Mouse (Mus musculus) neural tube, embryonic 11.5 days (tissue): Measurements from ENCODE around the gene St3gal4. TPM values are rescaled to one million over a fixed set of nuclear protein-coding genes. Genes with fewer than 3 reads are reported as not detected.
"Not testable (repeated sequence)": the region's sequence is repeated elsewhere in the genome, so short reads cannot be mapped to it uniquely, and the experiment has no call there.

Experiments used
- ATAC-seq: fragments of 200-750 bp; cut with Nextera tagmentation; 2 replicates; pipeline ENCODE4 v1.8.0; 2017; ENCODE audit warnings: moderate number of reproducible peaks, mild to moderate bottlenecking, moderate TSS enrichment, moderate library complexity; ENCODE audit not compliant: insufficient read depth, low FRiP score, low TSS enrichment
- DNase-seq: peaks from one replicate; pipeline ENCODE4 v3.0.0-alpha.2; 2015; ENCODE audit warnings: low spot score
- H3K27ac ChIP-seq: fragments of 300-500 bp; sonication (generic); 2 replicates; pipeline ENCODE4 v1.5.1; 2014; ENCODE audit warnings: low read depth, mild to moderate bottlenecking, low read length
- H3K27me3 ChIP-seq: fragments of 300-500 bp; sonication (generic); 2 replicates; pipeline ENCODE4 v1.6.1; 2014; ENCODE audit warnings: mild to moderate bottlenecking, low read length, mixed read lengths; ENCODE audit not compliant: control insufficient read depth, insufficient read depth
- H3K36me3 ChIP-seq: fragments of 300-500 bp; sonication (generic); 2 replicates; pipeline ENCODE4 v1.6.1; 2014; ENCODE audit warnings: mild to moderate bottlenecking, low read length, moderate library complexity, mixed read lengths; ENCODE audit not compliant: control insufficient read depth, insufficient read depth
- H3K4me1 ChIP-seq: fragments of 300-500 bp; sonication (generic); 2 replicates; pipeline ENCODE4 v1.6.1; 2014; ENCODE audit warnings: low read length, mixed read lengths; ENCODE audit not compliant: control insufficient read depth, insufficient read depth
- H3K4me2 ChIP-seq: fragments of 300-500 bp; sonication (generic); 2 replicates; pipeline ENCODE4 v1.6.1; 2014; ENCODE audit warnings: low read depth, mild to moderate bottlenecking, moderate library complexity
- H3K4me3 ChIP-seq: fragments of 300-500 bp; sonication (generic); 2 replicates; pipeline ENCODE4 v1.5.1; 2014; ENCODE audit warnings: low read depth, low read length
- H3K9ac ChIP-seq: fragments of 300-500 bp; sonication (generic); 2 replicates; pipeline ENCODE4 v1.6.1; 2014; ENCODE audit warnings: mild to moderate bottlenecking, low read length
- H3K9me3 ChIP-seq: fragments of 300-500 bp; sonication (generic); 2 replicates; pipeline ENCODE4 v1.6.1; 2016; ENCODE audit warnings: low read length; ENCODE audit not compliant: control insufficient read depth
- WGBS: fragments of 180-500 bp; shearing (Covaris S2); extraction: QIAGEN DNeasy Blood & Tissue Kit; methylation state at CpG from one replicate; pipeline ENCODE4 v1.1.7; 2014; 5-methylcytosine and 5-hydroxymethylcytosine counted together
- polyA plus RNA-seq: library from polyadenylated mRNA; unstranded; fragments of >200 nt; fragmentation: Nextera tagmentation; extraction: Ambion mirVana; gene quantifications from 2 replicates; pipeline ENCODE4 v1.2.1, GENCODE M21; 2014

The St3gal4 gene
- polyA plus RNA-seq, 1 experiment from 2014 or later: 12.3 TPM

GRCm38 (mm10) chr9:35156862-35157261 is 37.8 kb upstream of the St3gal4 start:
- no peak for ATAC-seq
- Histone ChIP-seq H3K36me3 (no peaks in the 10 kb centered on the region), H3K27me3 (no peaks in the 10 kb centered on the region), H3K4me1 (no peaks in the 10 kb centered on the region), H3K27ac (no peak overlapping the region), H3K9ac (no peak overlapping the region), H3K9me3 (no peaks in the 10 kb centered on the region), H3K4me3 (no peak overlapping the region), H3K4me2 (no peak overlapping the region)
- no peak for DNase-seq
- 90% methylated on average over 4 of the region's 4 CpGs for WGBS

GRCm38 (mm10) chr9:35156002-35156710 is 37.1 kb upstream of the St3gal4 start:
- H3K36me3 ChIP-seq: no peaks in the 10 kb centered on the region

GRCm38 (mm10) chr9:35152923-35153322 is 33.9 kb upstream of the St3gal4 start:
- H3K27me3 ChIP-seq: no peaks in the 10 kb centered on the region
- no peaks in the 10 kb centered on the region for H3K36me3 ChIP-seq
- H3K4me1 ChIP-seq: no peaks in the 10 kb centered on the region
- DNase-seq (no peak), ATAC-seq (no peak)
- H3K4me3 ChIP-seq: no peak overlapping the region
- H3K27ac ChIP-seq: no peak overlapping the region
- H3K4me2 ChIP-seq: no peak overlapping the region
- 97% methylated on average over 1 of the region's 1 CpGs for WGBS
- no peak overlapping the region for H3K9ac ChIP-seq
- H3K9me3 ChIP-seq: no peaks in the 10 kb centered on the region

More at GRCm38 (mm10) chr9:35156002-35156710, 37.1 kb upstream of the St3gal4 start:
- 89% methylated on average over 5 of the region's 5 CpGs for WGBS
- Histone ChIP-seq H3K4me2 (no peak overlapping the region), H3K4me1 (no peaks in the 10 kb centered on the region), H3K27ac (no peak overlapping the region), H3K9me3 (no peaks in the 10 kb centered on the region), H3K27me3 (no peaks in the 10 kb centered on the region), H3K9ac (no peak overlapping the region), H3K4me3 (no peak overlapping the region)
- no peak for ATAC-seq
- DNase-seq: no peak

- H3K36me3 ChIP-seq, H3K9ac ChIP-seq, DNase-seq, H3K27me3 ChIP-seq, H3K4me2 ChIP-seq, H3K9me3 ChIP-seq, H3K27ac ChIP-seq, H3K4me1 ChIP-seq, ATAC-seq, H3K4me3 ChIP-seq: not testable (repeated sequence)
Measured at GRCm38 (mm10) chr9:35148822-35149221, 29.8 kb upstream of the St3gal4 start.

GRCm38 (mm10) chr9:35147261-35147660 is 28.2 kb upstream of the St3gal4 start:
- H3K9ac ChIP-seq, DNase-seq, H3K4me1 ChIP-seq, ATAC-seq, H3K36me3 ChIP-seq, H3K4me2 ChIP-seq, H3K9me3 ChIP-seq, H3K27ac ChIP-seq, H3K4me3 ChIP-seq, H3K27me3 ChIP-seq: not testable (repeated sequence)
- WGBS: 95% methylated on average over 13 of the region's 14 CpGs

GRCm38 (mm10) chr9:35145829-35146228 is 26.8 kb upstream of the St3gal4 start:
- DNase-seq (no peak), ATAC-seq (no peak)
- no peak overlapping the region for H3K9ac ChIP-seq
- 81% methylated on average over 1 of the region's 1 CpGs for WGBS
- H3K4me3 ChIP-seq: no peak overlapping the region
- no peaks in the 10 kb centered on the region for H3K36me3 ChIP-seq
- H3K27me3 ChIP-seq: no peaks in the 10 kb centered on the region
- no peaks in the 10 kb centered on the region for H3K4me1 ChIP-seq
- no peak overlapping the region for H3K4me2 ChIP-seq
- H3K27ac ChIP-seq: no peak overlapping the region
- no peaks in the 10 kb centered on the region for H3K9me3 ChIP-seq

GRCm38 (mm10) chr9:35145118-35145517 is 26.1 kb upstream of the St3gal4 start:
- WGBS: 88% methylated on average over 9 of the region's 9 CpGs
- Histone ChIP-seq H3K9ac (no peak overlapping the region), H3K4me3 (no peak overlapping the region), H3K4me1 (no peaks in the 10 kb centered on the region), H3K9me3 (no peaks in the 10 kb centered on the region), H3K4me2 (no peak overlapping the region), H3K36me3 (no peaks in the 10 kb centered on the region), H3K27ac (no peak overlapping the region), H3K27me3 (no peaks in the 10 kb centered on the region)
- ATAC-seq (no peak), DNase-seq (no peak)

GRCm38 (mm10) chr9:35142221-35142620 is 23.2 kb upstream of the St3gal4 start:
- no peaks in the 10 kb centered on the region for H3K4me1 ChIP-seq
- H3K27ac ChIP-seq: no peak overlapping the region
- DNase-seq (no peak), ATAC-seq (no peak)
- H3K36me3 ChIP-seq: no peaks in the 10 kb centered on the region
- H3K9ac ChIP-seq: no peak overlapping the region
- no peak overlapping the region for H3K4me2 ChIP-seq
- WGBS: 85% methylated on average over 2 of the region's 2 CpGs
- H3K27me3 ChIP-seq: no peaks in the 10 kb centered on the region
- H3K4me3 ChIP-seq: no peak overlapping the region
- no peaks in the 10 kb centered on the region for H3K9me3 ChIP-seq

- Histone ChIP-seq H3K4me1 (no peaks in the 10 kb centered on the region), H3K9me3 (no peaks in the 10 kb centered on the region), H3K27ac (no peak overlapping the region), H3K4me3 (no peak overlapping the region), H3K27me3 (no peaks in the 10 kb centered on the region), H3K4me2 (no peak overlapping the region), H3K36me3 (no peaks in the 10 kb centered on the region), H3K9ac (no peak overlapping the region)
- ATAC-seq (no peak), DNase-seq (no peak)
- WGBS: 80% methylated on average over 5 of the region's 5 CpGs
Measured at GRCm38 (mm10) chr9:35139231-35139744, 20.2 kb upstream of the St3gal4 start.
